Mouse (Mus musculus) midbrain, embryonic 13.5 days (tissue): ENCODE measurements around the gene Tex12. TPM values are rescaled to one million over a fixed set of nuclear protein-coding genes. Genes with fewer than 3 reads are reported as not detected.

ENCODE experiments used
- ATAC-seq: fragments of 200-750 bp; cut with Nextera tagmentation; 2 replicates; pipeline ENCODE4 v1.8.0; 2017; ENCODE audit warnings: mild to moderate bottlenecking, moderate TSS enrichment, moderate library complexity
- H3K27ac ChIP-seq: fragments of 300-500 bp; sonication (generic); 2 replicates; pipeline ENCODE4 v1.5.1; 2015; ENCODE audit warnings: inconsistent platforms, mild to moderate bottlenecking, moderate library complexity
- H3K27me3 ChIP-seq: fragments of 300-500 bp; sonication (generic); 2 replicates; pipeline ENCODE4 v1.6.1; 2015; ENCODE audit warnings: mild to moderate bottlenecking, inconsistent platforms
- H3K36me3 ChIP-seq: fragments of 300-500 bp; sonication (generic); 2 replicates; pipeline ENCODE4 v1.6.1; 2015; ENCODE audit warnings: mild to moderate bottlenecking, inconsistent platforms
- H3K4me1 ChIP-seq: fragments of 300-500 bp; sonication (generic); replicated peaks from 2 replicates; pipeline ENCODE4 v1.6.1; 2015; ENCODE audit warnings: inconsistent platforms
- H3K4me2 ChIP-seq: fragments of 300-500 bp; sonication (generic); replicated peaks from 2 replicates; pipeline ENCODE4 v1.6.1; 2015; ENCODE audit warnings: moderate library complexity, mild to moderate bottlenecking, inconsistent platforms
- H3K4me3 ChIP-seq: fragments of 300-500 bp; sonication (generic); replicated peaks from 2 replicates; pipeline ENCODE4 v1.5.1; 2015; ENCODE audit warnings: mild to moderate bottlenecking, inconsistent platforms
- H3K9ac ChIP-seq: fragments of 300-500 bp; sonication (generic); replicated peaks from 2 replicates; pipeline ENCODE4 v1.6.1; 2015; ENCODE audit warnings: mild to moderate bottlenecking, inconsistent platforms
- H3K9me3 ChIP-seq: fragments of 300-500 bp; sonication (generic); 2 replicates; pipeline ENCODE4 v1.6.1; 2016; ENCODE audit warnings: mild to moderate bottlenecking, inconsistent platforms
- WGBS: fragments of 180-500 bp; shearing (Covaris S2); methylation state at CpG from one replicate; pipeline ENCODE4 v1.1.7; 2015; 5-methylcytosine and 5-hydroxymethylcytosine counted together
- polyA plus RNA-seq: library from polyadenylated mRNA; unstranded; fragments of >200 nt; fragmentation: Nextera tagmentation; extraction: Ambion mirVana; gene quantifications from 2 replicates; pipeline ENCODE4 v1.2.1, GENCODE M21; 2015

The Tex12 gene
- polyA plus RNA-seq, 1 experiment from 2014 or later = 0.32 TPM

DNA sequence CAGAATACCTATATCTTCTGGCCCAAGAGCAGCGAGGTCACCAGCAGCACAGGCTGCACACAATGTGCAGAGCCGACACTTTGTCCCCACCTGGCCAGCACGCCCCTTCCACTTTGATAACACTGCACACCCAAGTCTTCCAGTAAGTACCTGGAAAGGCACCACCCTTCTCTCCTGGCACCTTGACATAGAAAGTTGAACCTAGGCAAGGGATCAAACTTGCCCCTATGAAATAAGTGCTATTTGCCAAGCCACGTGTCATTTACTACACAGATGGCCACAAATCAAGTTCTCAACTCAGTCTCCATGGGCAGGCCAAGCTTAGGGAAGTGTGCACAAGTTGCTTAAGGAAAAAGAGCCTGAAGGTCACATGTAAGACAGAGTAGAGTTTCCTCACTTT is 25.8 kb upstream of the Tex12 start:
- ATAC-seq = no peak
- H3K4me3 ChIP-seq = no peak overlapping the region
- no peak overlapping the region for H3K4me2 ChIP-seq
- no peak overlapping the region for H3K27ac ChIP-seq
- no peaks in the 10 kb centered on the region for H3K36me3 ChIP-seq
- H3K4me1 ChIP-seq = no peaks in the 10 kb centered on the region
- 77% methylated on average over 4 of the region's 4 CpGs for WGBS
- no peaks in the 10 kb centered on the region for H3K27me3 ChIP-seq
- H3K9me3 ChIP-seq = no peaks in the 10 kb centered on the region
- H3K9ac ChIP-seq = no peak overlapping the region

DNA sequence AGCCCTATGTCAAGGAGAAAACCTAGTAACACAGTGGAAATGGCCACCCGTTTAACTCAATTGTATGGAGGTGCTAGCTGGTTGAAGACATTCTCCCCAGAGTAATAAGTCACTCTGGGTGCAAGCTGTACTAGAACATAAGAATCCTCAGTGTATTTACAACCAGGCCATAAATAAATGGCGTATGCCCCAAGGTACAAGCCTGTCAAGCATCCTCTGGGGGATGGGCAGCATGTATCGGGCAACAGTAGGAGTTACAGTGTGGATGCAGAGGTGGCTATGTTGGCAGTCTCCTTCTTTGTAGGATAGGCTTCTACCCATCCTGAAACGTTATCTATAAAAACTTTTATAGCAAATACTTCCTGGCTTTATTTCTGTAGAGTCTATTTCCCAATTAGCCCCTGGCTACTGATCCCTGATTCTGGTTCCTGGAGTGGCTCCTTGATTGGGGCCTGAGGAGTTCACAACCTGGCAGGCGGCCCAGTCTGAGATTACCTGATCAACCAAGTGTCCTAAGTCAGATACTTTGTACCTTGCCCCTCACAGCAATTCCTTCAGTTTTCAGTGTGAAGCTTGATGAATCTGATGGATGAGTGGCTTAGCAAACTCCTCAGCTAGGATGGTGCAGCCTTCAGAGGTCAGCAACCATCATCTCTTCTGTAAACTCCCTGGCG is 24.2 kb upstream of the Tex12 start:
- Histone ChIP-seq H3K27me3 (no peaks in the 10 kb centered on the region), H3K9ac (no peak overlapping the region), H3K4me3 (no peak overlapping the region), H3K27ac (no peak overlapping the region), H3K4me2 (no peak overlapping the region), H3K9me3 (no peaks in the 10 kb centered on the region), H3K36me3 (no peaks in the 10 kb centered on the region), H3K4me1 (0 out of 2 replicates have a peak, but pooled peaks cover 3% of the 10 kb centered on the region)
- ATAC-seq = no peak
- 87% methylated on average over 6 of the region's 6 CpGs for WGBS

DNA sequence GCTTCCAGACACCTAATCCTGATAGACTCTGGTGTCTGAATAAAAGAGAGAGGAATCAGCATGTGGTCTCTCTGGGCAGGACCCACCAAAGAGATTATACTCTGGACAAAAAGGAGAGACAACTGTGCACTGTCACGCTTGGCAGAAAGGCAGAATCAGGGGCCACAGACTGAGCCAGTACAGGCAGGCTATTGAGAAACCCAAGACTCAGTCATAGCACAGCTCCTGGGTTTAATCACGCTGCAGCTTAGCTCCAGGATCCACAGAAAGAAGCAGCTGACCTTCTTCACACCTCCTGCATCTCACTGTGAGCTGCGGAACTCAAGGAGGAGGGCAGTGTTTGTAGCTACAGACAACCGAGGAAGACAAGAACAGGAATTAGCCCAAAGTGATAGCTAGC is 19.2 kb upstream of the Tex12 start:
- ATAC-seq = no peak
- WGBS = 16% methylated on average over 4 of the region's 4 CpGs

DNA sequence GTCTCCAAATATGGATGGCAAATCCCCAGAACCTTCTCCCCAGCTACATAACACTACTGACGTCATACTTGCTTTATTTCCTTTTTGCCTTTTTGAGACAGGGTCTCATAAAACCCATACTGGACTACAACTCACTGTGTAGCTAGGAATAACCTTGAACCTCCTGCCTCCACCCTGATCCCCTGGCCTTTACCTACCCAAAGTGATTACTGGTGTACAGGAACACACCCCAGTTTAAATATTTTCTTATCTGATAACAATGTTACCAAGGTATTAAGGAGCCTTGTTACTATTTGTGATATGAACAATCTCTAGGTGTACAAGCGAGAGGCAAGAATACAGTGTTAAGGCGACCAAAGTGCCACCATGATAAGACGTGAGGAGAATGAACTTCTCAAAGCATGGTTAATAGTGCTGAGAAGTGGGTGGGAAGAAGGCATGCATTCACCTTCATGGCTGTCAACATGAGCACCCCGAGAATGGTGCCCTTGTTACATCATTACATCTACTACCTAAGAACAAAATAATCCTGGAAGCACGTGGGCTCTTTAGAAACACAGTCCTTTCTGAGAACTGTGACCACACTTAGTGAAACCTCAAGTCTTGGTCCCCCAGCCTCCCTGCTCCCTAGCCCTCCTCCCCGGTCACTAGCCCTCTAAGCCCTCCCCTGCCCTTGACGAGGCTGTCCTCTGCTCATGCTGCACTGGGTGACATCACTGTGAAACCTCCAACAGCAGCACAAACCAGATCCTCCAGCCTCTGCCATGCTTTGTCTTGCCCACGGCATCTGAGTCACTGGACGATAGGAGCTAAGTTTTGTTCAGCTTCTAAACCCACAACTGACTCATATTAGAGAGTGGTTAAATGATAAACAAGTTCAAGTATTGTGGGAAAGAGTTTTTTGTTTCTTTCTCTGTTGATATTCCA is 8.7 kb upstream of the Tex12 start:
- Histone ChIP-seq H3K9me3 (no peaks in the 10 kb centered on the region), H3K27me3 (no peaks in the 10 kb centered on the region), H3K4me2 (no peak overlapping the region), H3K36me3 (no peaks in the 10 kb centered on the region), H3K4me3 (no peak overlapping the region), H3K4me1 (no peaks in the 10 kb centered on the region), H3K9ac (no peak overlapping the region), H3K27ac (no peak overlapping the region)
- no peak for ATAC-seq
- 83% methylated on average over 10 of the region's 10 CpGs for WGBS

More for the DNA sequence above, 19.2 kb upstream of the Tex12 start:
- no peaks in the 10 kb centered on the region for H3K9me3 ChIP-seq
- H3K36me3 ChIP-seq = no peaks in the 10 kb centered on the region
- H3K4me3 ChIP-seq = no peak overlapping the region
- H3K9ac ChIP-seq = no peak overlapping the region
- H3K27me3 ChIP-seq = no peaks in the 10 kb centered on the region
- 0 out of 2 replicates have a peak, but pooled peaks cover 3% of the 10 kb centered on the region for H3K4me1 ChIP-seq
- no peak overlapping the region for H3K4me2 ChIP-seq
- no peak overlapping the region for H3K27ac ChIP-seq

DNA sequence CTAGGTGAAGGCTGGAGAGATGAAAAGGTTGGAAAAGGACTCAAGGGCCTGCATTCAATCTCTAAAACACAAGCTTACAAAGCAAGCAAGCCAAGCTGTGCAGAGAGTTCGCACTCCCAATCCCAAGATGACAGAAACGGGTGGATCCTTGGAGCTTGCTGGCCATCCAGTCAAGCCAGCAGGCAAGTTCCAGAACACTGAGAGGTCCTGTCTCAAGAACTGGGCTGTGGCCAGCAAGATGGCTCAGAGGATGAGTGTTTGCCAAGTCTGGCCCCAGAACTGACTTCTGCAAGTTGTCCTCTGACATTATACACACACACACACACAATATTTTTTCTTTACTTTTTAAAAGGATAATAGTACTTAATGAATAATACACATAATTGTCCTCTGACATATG is 6.8 kb upstream of the Tex12 start:
- H3K27me3 ChIP-seq = no peaks in the 10 kb centered on the region
- H3K9ac ChIP-seq = no peak overlapping the region
- no peak overlapping the region for H3K4me2 ChIP-seq
- H3K4me3 ChIP-seq = no peak overlapping the region
- WGBS = 84% methylated on average over 2 of the region's 2 CpGs
- H3K27ac ChIP-seq = no peak overlapping the region
- no peaks in the 10 kb centered on the region for H3K4me1 ChIP-seq
- H3K36me3 ChIP-seq = no peaks in the 10 kb centered on the region
- ATAC-seq = no peak
- H3K9me3 ChIP-seq = no peaks in the 10 kb centered on the region

DNA sequence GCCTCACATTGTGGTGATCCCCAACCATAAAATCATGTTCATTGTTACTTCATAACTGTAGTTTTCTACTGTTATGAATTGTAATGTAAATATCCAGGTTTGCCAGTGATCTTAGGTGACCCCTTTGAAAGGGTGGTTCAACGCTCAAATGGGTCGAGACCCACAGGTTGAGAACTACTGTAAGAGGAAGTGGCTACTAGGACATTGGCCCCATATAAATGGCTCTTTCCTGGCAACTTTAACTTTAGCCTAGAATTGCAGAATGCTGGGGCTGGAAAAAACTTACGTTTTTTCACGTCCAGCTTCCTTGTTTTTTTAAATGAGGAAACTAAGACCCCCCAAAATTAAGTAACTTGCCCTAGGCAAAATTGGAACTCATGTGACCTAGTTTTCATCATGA is 6.2 kb upstream of the Tex12 start:
- 88% methylated on average over 4 of the region's 4 CpGs for WGBS
- Histone ChIP-seq H3K27ac (no peak overlapping the region), H3K4me3 (no peak overlapping the region), H3K9me3 (no peaks in the 10 kb centered on the region), H3K4me2 (no peak overlapping the region), H3K27me3 (no peaks in the 10 kb centered on the region), H3K4me1 (no peaks in the 10 kb centered on the region), H3K36me3 (no peaks in the 10 kb centered on the region), H3K9ac (no peak overlapping the region)
- no peak for ATAC-seq

DNA sequence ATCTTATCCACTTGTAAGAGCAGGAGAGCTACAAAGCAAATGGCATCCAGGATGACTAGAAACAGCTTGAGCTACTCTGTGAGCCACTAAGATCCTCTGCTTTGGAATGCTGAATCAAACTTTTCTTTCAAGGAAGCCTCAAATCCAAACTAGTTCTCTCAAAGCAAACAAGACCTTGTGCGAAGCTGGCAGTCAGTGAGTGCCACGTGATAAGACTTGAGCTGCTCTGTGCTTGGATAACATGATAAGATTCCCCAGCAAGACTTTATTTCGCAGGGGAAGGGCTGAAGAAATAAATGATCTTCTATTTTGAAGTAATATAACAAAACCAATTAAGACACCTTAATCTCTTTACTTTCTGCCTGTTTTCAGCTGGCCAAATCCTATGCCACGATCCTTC is 4.8 kb upstream of the Tex12 start:
- peaks cover 2% of the 10 kb centered on the region; the same call in 1 of the 2 replicates for H3K9me3 ChIP-seq
- peaks cover 5% of the 10 kb centered on the region; the same call in 1 of the 2 replicates for H3K36me3 ChIP-seq
- no peak overlapping the region for H3K4me2 ChIP-seq
- H3K9ac ChIP-seq = no peak overlapping the region
- no peaks in the 10 kb centered on the region for H3K4me1 ChIP-seq
- H3K27me3 ChIP-seq = no peaks in the 10 kb centered on the region
- no peak overlapping the region for H3K27ac ChIP-seq
- no peak overlapping the region for H3K4me3 ChIP-seq
- WGBS = 87% methylated on average over 4 of the region's 4 CpGs
- no peak for ATAC-seq

DNA sequence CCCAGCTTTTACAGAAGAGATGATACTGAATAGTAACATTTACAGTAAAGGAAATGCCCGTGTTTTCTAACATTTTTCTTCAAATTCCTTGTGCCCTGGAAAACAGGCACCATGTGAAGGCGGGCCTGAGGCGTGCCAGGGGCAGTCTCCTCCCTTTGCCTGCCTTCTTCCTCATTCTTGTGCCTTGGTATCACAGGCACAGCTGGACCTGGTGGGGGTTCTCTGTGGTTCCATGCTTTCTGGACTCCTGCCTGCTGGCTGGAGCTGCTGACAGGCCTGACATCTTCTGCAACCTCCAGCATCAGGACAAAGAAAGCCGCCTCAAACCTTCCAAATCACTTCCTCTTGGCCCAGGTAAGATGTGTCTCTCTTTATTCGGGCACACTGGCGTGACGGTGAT is 4.0 kb upstream of the Tex12 start:
- H3K27ac ChIP-seq = no peak overlapping the region
- H3K4me3 ChIP-seq = no peak overlapping the region
- no peak overlapping the region for H3K4me2 ChIP-seq
- H3K9ac ChIP-seq = no peak overlapping the region
- ATAC-seq = no peak
- no peaks in the 10 kb centered on the region for H3K4me1 ChIP-seq
- no peaks in the 10 kb centered on the region for H3K27me3 ChIP-seq
- peaks cover 4% of the 10 kb centered on the region; the same call in 1 of the 2 replicates for H3K9me3 ChIP-seq
- H3K36me3 ChIP-seq = peaks cover 5% of the 10 kb centered on the region; the same call in 1 of the 2 replicates
- 85% methylated on average over 7 of the region's 7 CpGs for WGBS

DNA sequence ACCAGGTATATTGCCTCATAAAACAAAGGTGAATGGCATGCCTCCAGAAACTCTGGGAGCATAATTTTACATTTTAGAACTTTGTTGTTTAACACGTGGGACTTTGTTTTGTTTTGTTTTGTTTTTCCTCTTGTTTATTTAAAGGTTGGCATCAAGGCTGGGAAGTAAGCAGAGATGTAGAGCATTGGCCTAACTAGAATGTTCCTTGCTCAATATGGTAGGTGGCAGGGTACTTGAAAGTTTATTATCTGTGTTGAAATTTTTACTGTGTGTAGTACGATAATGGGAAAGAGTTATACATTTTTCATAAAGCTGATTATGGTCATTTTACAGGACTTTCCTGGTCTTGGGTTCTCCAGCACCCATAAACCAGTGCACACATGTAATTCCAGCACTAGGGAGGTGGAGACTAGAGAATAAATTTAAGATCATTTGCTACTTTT is 814 bp upstream of the Tex12 start:
- ATAC-seq = no peak
- H3K4me2 ChIP-seq = no peak overlapping the region
- peaks cover 4% of the 10 kb centered on the region; the same call in 1 of the 2 replicates for H3K9me3 ChIP-seq
- H3K36me3 ChIP-seq = peaks cover 5% of the 10 kb centered on the region; the same call in 1 of the 2 replicates
- H3K9ac ChIP-seq = no peak overlapping the region
- H3K27me3 ChIP-seq = no peaks in the 10 kb centered on the region
- no peak overlapping the region for H3K27ac ChIP-seq
- no peak overlapping the region for H3K4me3 ChIP-seq
- H3K4me1 ChIP-seq = no peaks in the 10 kb centered on the region
- 90% methylated on average over 2 of the region's 2 CpGs for WGBS

DNA sequence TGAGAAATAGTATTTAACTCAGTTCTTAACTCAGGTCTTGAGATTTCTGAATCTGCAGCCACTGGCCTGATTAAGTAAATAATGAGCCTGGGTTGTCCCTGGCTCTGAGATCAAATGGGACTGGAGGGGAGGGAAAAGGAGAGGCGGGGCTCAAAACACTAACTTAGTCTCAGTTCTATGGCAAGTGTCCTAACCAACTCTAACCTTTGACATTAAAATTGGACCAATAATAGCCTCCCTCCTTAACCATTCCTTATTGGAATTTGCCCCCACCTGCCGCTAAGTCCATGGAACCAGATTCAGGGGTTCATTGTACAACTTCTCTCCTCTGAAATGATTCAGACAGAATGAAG is 6.1 kb downstream of the Tex12 start, which contains the start of gene Bco2:
Bco2 (minus strand) TSS at position 88 of the 353 bp plus-strand sequence.
- H3K27ac ChIP-seq = peak within 1 kb of the TSS; percentile 85
- H3K9me3 ChIP-seq = no peaks in the 10 kb centered on the region
- H3K4me3 ChIP-seq = peak within 1 kb of the TSS; percentile 27
- ATAC-seq = peak; percentile 81
- WGBS = 8% methylated on average over 2 of the region's 2 CpGs
- peak within 1 kb of the TSS; percentile 51 for H3K4me2 ChIP-seq
- H3K36me3 ChIP-seq = no peaks in the 10 kb centered on the region
- H3K27me3 ChIP-seq = no peaks in the 10 kb centered on the region
- peaks cover 20% of the 10 kb centered on the region for H3K4me1 ChIP-seq
- H3K9ac ChIP-seq = peak within 1 kb of the TSS; percentile 47

DNA sequence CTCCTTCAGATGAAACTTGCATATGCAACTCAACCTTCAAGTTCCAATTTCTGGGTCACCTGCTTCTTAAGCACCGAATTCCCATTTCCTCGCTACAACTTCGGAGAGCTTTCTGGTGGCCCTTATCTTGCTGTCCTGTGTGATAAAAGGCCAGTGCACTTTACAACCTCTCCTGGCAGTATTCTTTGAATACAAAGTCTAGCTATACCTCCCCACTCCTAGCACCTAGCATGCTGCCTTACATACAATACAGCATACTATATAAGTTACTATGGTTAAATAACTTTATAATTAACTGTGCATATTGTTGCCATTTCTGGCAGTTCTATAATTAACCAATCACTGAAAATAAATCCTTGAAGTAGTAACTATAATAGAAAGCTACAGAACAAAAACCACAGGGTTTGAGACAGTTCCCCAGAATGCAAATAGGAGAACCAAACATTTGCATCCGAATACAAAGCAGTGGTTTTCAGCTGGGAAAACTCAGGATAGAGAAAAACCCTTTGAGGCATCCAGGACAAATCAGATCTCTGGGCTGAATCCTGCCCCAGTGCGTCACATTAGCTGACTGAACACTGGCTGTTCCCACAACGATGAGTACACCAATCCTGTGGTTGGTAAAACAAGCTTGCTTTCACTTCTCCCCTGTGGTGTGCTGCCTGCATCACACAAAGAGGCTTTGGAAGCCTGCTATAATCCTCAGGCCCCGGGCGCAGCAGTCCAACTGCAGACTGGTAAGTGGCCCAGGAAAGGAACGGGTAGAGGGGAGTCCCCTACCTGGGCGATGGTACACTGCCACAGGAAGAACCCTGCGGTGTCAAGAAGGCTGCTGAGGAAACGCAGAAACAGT is 6.7 kb downstream of the Tex12 start, which contains the start of gene Il18:
Il18 (plus strand) TSS at position 587 of the 853 bp plus-strand sequence.
- 18% methylated on average over 12 of the region's 12 CpGs for WGBS
- Histone ChIP-seq H3K27me3 (no peaks in the 10 kb centered on the region), H3K4me1 (peaks cover 20% of the 10 kb centered on the region)

More for the DNA sequence above, 6.7 kb downstream of the Tex12 start, which contains the start of gene Il18:
- Histone ChIP-seq H3K36me3 (no peaks in the 10 kb centered on the region), H3K4me2 (peak within 1 kb of the TSS; percentile 51), H3K4me3 (peak within 1 kb of the TSS; percentile 27), H3K27ac (peak within 1 kb of the TSS; percentile 85), H3K9ac (peak within 1 kb of the TSS; percentile 47), H3K9me3 (no peaks in the 10 kb centered on the region)
- ATAC-seq = peak; percentile 99
